Mouse (Mus musculus): ENCODE measurements around the gene AI413582. TPM values are rescaled to one million over a fixed set of nuclear protein-coding genes. Genes with fewer than 3 reads are reported as not detected.
A peak's percentile ranks its signal among the peaks of the same experiment; 100 is the strongest.

Gene AI413582
- polyA plus RNA-seq, 1 experiment from 2014 or later: 17.1 TPM

GRCm38 (mm10) chr17:27574470-27575115 is 9.0 kb upstream of the AI413582 start:
- no peak overlapping the region for H3K4me2 ChIP-seq (replicated peaks; ENCODE audit: low read depth, low read length)
- H3K27ac ChIP-seq (ENCODE audit: low read depth, low read length): no peak overlapping the region
- WGBS: 95% methylated on average over 15 of the region's 16 CpGs
- H3K9me3 ChIP-seq (ENCODE audit: control insufficient read depth, low read length): no peaks in the 10 kb centered on the region
- H3K4me1 ChIP-seq (replicated peaks; ENCODE audit: control insufficient read depth, insufficient read depth, low read length): no peaks in the 10 kb centered on the region
- no peaks in the 10 kb centered on the region for H3K27me3 ChIP-seq (ENCODE audit: control insufficient read depth, insufficient read depth, low read length)
- ATAC-seq (ENCODE audit: low FRiP score): no peak
- H3K36me3 ChIP-seq (ENCODE audit: control insufficient read depth, insufficient read depth, low read length): peaks cover 3% of the 10 kb centered on the region
- H3K4me3 ChIP-seq (ENCODE audit: low read depth, low read length): no peak overlapping the region
- H3K9ac ChIP-seq (ENCODE audit: low read depth, low read length): no peak overlapping the region
- no peak for DNase-seq (ENCODE audit: low spot score)

- no peaks in the 10 kb centered on the region for H3K27me3 ChIP-seq (ENCODE audit: control insufficient read depth, insufficient read depth, low read length)
- ATAC-seq (ENCODE audit: low FRiP score) (no peak), DNase-seq (ENCODE audit: low spot score) (no peak)
- 86% methylated on average over 10 of the region's 10 CpGs for WGBS
- H3K27ac ChIP-seq (ENCODE audit: low read depth, low read length): no peak overlapping the region
- H3K9ac ChIP-seq (ENCODE audit: low read depth, low read length): no peak overlapping the region
- no peaks in the 10 kb centered on the region; the same call in 1 of the 2 replicates for H3K36me3 ChIP-seq (ENCODE audit: control insufficient read depth, insufficient read depth, low read length)
- H3K4me3 ChIP-seq (ENCODE audit: low read depth, low read length): no peak overlapping the region
- no peaks in the 10 kb centered on the region for H3K4me1 ChIP-seq (replicated peaks; ENCODE audit: control insufficient read depth, insufficient read depth, low read length)
- H3K9me3 ChIP-seq (ENCODE audit: control insufficient read depth, low read length): no peaks in the 10 kb centered on the region
- H3K4me2 ChIP-seq (replicated peaks; ENCODE audit: low read depth, low read length): no peak overlapping the region
Observed at GRCm38 (mm10) chr17:27573772-27574320, 8.3 kb upstream of the AI413582 start.

GRCm38 (mm10) chr17:27571315-27571714 is 5.8 kb upstream of the AI413582 start:
- no peaks in the 10 kb centered on the region for H3K27me3 ChIP-seq (ENCODE audit: control insufficient read depth, insufficient read depth, low read length)
- ATAC-seq (ENCODE audit: low FRiP score): no peak
- DNase-seq (ENCODE audit: low spot score): no peak
- H3K36me3 ChIP-seq (ENCODE audit: control insufficient read depth, insufficient read depth, low read length): no peaks in the 10 kb centered on the region; the same call in 1 of the 2 replicates
- H3K27ac ChIP-seq (ENCODE audit: low read depth, low read length): no peak overlapping the region
- WGBS: 85% methylated on average over 8 of the region's 8 CpGs
- H3K4me1 ChIP-seq (replicated peaks; ENCODE audit: control insufficient read depth, insufficient read depth, low read length): no peaks in the 10 kb centered on the region
- no peak overlapping the region for H3K4me3 ChIP-seq (ENCODE audit: low read depth, low read length)
- no peak overlapping the region for H3K9ac ChIP-seq (ENCODE audit: low read depth, low read length)
- H3K4me2 ChIP-seq (replicated peaks; ENCODE audit: low read depth, low read length): no peak overlapping the region
- no peaks in the 10 kb centered on the region for H3K9me3 ChIP-seq (ENCODE audit: control insufficient read depth, low read length)

GRCm38 (mm10) chr17:27568228-27568627 is 2.7 kb upstream of the AI413582 start:
- no peak overlapping the region for H3K9ac ChIP-seq (ENCODE audit: low read depth, low read length)
- ATAC-seq (ENCODE audit: low FRiP score) (no peak), DNase-seq (ENCODE audit: low spot score) (no peak)
- peaks cover 6% of the 10 kb centered on the region; the same call in 1 of the 2 replicates for H3K4me1 ChIP-seq (replicated peaks; ENCODE audit: control insufficient read depth, insufficient read depth, low read length)
- H3K4me3 ChIP-seq (ENCODE audit: low read depth, low read length): no peak overlapping the region
- H3K27me3 ChIP-seq (ENCODE audit: control insufficient read depth, insufficient read depth, low read length): no peaks in the 10 kb centered on the region
- H3K27ac ChIP-seq (ENCODE audit: low read depth, low read length): no peak overlapping the region
- H3K36me3 ChIP-seq (ENCODE audit: control insufficient read depth, insufficient read depth, low read length): no peaks in the 10 kb centered on the region
- H3K9me3 ChIP-seq (ENCODE audit: control insufficient read depth, low read length): no peaks in the 10 kb centered on the region
- 90% methylated on average over 5 of the region's 5 CpGs for WGBS
- H3K4me2 ChIP-seq (replicated peaks; ENCODE audit: low read depth, low read length): no peak overlapping the region

- H3K27ac ChIP-seq (ENCODE audit: low read depth, low read length): no peak overlapping the region
- H3K4me2 ChIP-seq (replicated peaks; ENCODE audit: low read depth, low read length): peak overlapping the region; percentile 69
- WGBS: 1% methylated on average over 12 of the region's 13 CpGs
- no peak for DNase-seq (ENCODE audit: low spot score)
- peaks cover 6% of the 10 kb centered on the region; the same call in 1 of the 2 replicates for H3K4me1 ChIP-seq (replicated peaks; ENCODE audit: control insufficient read depth, insufficient read depth, low read length)
- H3K9ac ChIP-seq (ENCODE audit: low read depth, low read length): peak overlapping the region; percentile 69
- no peaks in the 10 kb centered on the region for H3K36me3 ChIP-seq (ENCODE audit: control insufficient read depth, insufficient read depth, low read length)
- H3K27me3 ChIP-seq (ENCODE audit: control insufficient read depth, insufficient read depth, low read length): no peaks in the 10 kb centered on the region
- no peaks in the 10 kb centered on the region for H3K9me3 ChIP-seq (ENCODE audit: control insufficient read depth, low read length)
- no peak; the same call in 1 of the 2 replicates for ATAC-seq (ENCODE audit: low FRiP score)
- peak overlapping the region; percentile 38 for H3K4me3 ChIP-seq (ENCODE audit: low read depth, low read length)
Observed at GRCm38 (mm10) chr17:27565942-27566267, 349 bp upstream of the AI413582 start.

GRCm38 (mm10) chr17:27564391-27565162 is 979 bp downstream of the AI413582 start:
- no peaks in the 10 kb centered on the region for H3K9me3 ChIP-seq (ENCODE audit: control insufficient read depth, low read length)
- WGBS: 10% methylated on average over 19 of the region's 20 CpGs

GRCm38 (mm10) chr17:27563771-27564244 is 1.7 kb downstream of the AI413582 start:
- no peak overlapping the region for H3K27ac ChIP-seq (ENCODE audit: low read depth, low read length)
- H3K4me1 ChIP-seq (replicated peaks; ENCODE audit: control insufficient read depth, insufficient read depth, low read length): peaks cover 11% of the 10 kb centered on the region
- no peak overlapping the region for H3K4me3 ChIP-seq (ENCODE audit: low read depth, low read length)
- no peak overlapping the region for H3K9ac ChIP-seq (ENCODE audit: low read depth, low read length)
- no peaks in the 10 kb centered on the region for H3K9me3 ChIP-seq (ENCODE audit: control insufficient read depth, low read length)
- 51% methylated on average over 7 of the region's 7 CpGs for WGBS
- no peaks in the 10 kb centered on the region for H3K36me3 ChIP-seq (ENCODE audit: control insufficient read depth, insufficient read depth, low read length)
- no peak for ATAC-seq (ENCODE audit: low FRiP score)
- H3K4me2 ChIP-seq (replicated peaks; ENCODE audit: low read depth, low read length): no peak overlapping the region
- no peaks in the 10 kb centered on the region for H3K27me3 ChIP-seq (ENCODE audit: control insufficient read depth, insufficient read depth, low read length)
- peak; percentile 28 for DNase-seq (ENCODE audit: low spot score)

More at GRCm38 (mm10) chr17:27564391-27565162, 979 bp downstream of the AI413582 start:
- ATAC-seq (ENCODE audit: low FRiP score): no peak
- Histone ChIP-seq H3K4me1 (replicated peaks; ENCODE audit: control insufficient read depth, insufficient read depth, low read length) (peaks cover 6% of the 10 kb centered on the region), H3K36me3 (ENCODE audit: control insufficient read depth, insufficient read depth, low read length) (no peaks in the 10 kb centered on the region), H3K27me3 (ENCODE audit: control insufficient read depth, insufficient read depth, low read length) (no peaks in the 10 kb centered on the region), H3K27ac (ENCODE audit: low read depth, low read length) (no peak overlapping the region), H3K9ac (ENCODE audit: low read depth, low read length) (peak overlapping the region; percentile 35), H3K4me2 (replicated peaks; ENCODE audit: low read depth, low read length) (peak overlapping the region; percentile 69), H3K4me3 (ENCODE audit: low read depth, low read length) (peak overlapping the region; percentile 38)
- peak; percentile 34 for DNase-seq (ENCODE audit: low spot score)

- Histone ChIP-seq H3K4me3 (ENCODE audit: low read depth, low read length) (no peak overlapping the region), H3K36me3 (ENCODE audit: control insufficient read depth, insufficient read depth, low read length) (no peaks in the 10 kb centered on the region), H3K27me3 (ENCODE audit: control insufficient read depth, insufficient read depth, low read length) (no peaks in the 10 kb centered on the region), H3K9ac (ENCODE audit: low read depth, low read length) (no peak overlapping the region), H3K9me3 (ENCODE audit: control insufficient read depth, low read length) (no peaks in the 10 kb centered on the region), H3K4me1 (replicated peaks; ENCODE audit: control insufficient read depth, insufficient read depth, low read length) (peaks cover 18% of the 10 kb centered on the region), H3K4me2 (replicated peaks; ENCODE audit: low read depth, low read length) (no peak overlapping the region), H3K27ac (ENCODE audit: low read depth, low read length) (no peak overlapping the region)
- DNase-seq (ENCODE audit: low spot score) (no peak), ATAC-seq (ENCODE audit: low FRiP score) (no peak)
- WGBS: 46% methylated on average over 9 of the region's 11 CpGs
Observed at GRCm38 (mm10) chr17:27561809-27562526, 3.6 kb downstream of the AI413582 start.

Measured in hindbrain, embryonic 11.5 days (tissue).